Mouse (Mus musculus): ENCODE measurements around the gene Rrp1.

- no peak for TF ChIP-seq MAX (IDR thresholded peaks at IDR 0.05; ENCODE audit: low read length)
- TF ChIP-seq POLR2A (IDR thresholded peaks at IDR 0.05; ENCODE audit: control insufficient read depth in 1 of 2, insufficient read depth in 1 of 2, low read depth in 1 of 2, low read length in 2 of 2, poor library complexity in 1 of 2): no peak
- no peak for TF ChIP-seq EP300 (IDR thresholded peaks at IDR 0.05; ENCODE audit: low read depth in 1 of 2, low read length in 2 of 2)
- no peak for TF ChIP-seq CTCF (IDR thresholded peaks at IDR 0.05 in 2 of 3, conservative IDR thresholded peaks at IDR 0.05 in 1 of 3; ENCODE audit: control insufficient read depth in 1 of 3, insufficient read depth in 1 of 3, low read depth in 2 of 3, low read length in 3 of 3, poor library complexity in 1 of 3, severe bottlenecking in 1 of 3)
- no peak for TF ChIP-seq CHD1 (IDR thresholded peaks at IDR 0.05; ENCODE audit: low read depth, low read length)
- TF ChIP-seq NELFE (IDR thresholded peaks at IDR 0.05; ENCODE audit: low read depth, low read length): no peak
- TF ChIP-seq TBP (IDR thresholded peaks at IDR 0.05; ENCODE audit: low read depth, low read length): no peak
- no peak for TF ChIP-seq MYB (IDR thresholded peaks at IDR 0.05; ENCODE audit: low read depth, low read length)
- TF ChIP-seq ELF1 (IDR thresholded peaks at IDR 0.05; ENCODE audit: low read depth, low read length): no peak
- no peak for TF ChIP-seq RAD21 (IDR thresholded peaks at IDR 0.05; ENCODE audit: low read depth, low read length)
- no peak for TF ChIP-seq TAL1 (IDR thresholded peaks at IDR 0.05; ENCODE audit: low read length)
- TF ChIP-seq MEF2A (IDR thresholded peaks at IDR 0.05; ENCODE audit: extremely low read depth, insufficient replicate concordance, low read depth, low read length, poor library complexity, severe bottlenecking): no peak
- TF ChIP-seq USF1 (IDR thresholded peaks at IDR 0.05; ENCODE audit: low read depth, low read length): no peak
Observed at GRCm38 (mm10) chr10:78353196-78353595, 59.6 kb downstream of the Rrp1 start.
